Mouse (Mus musculus) heart, postnatal 0 days (tissue): Measurements from ENCODE around the gene Thoc3.

ENCODE experiments used
- CTCF ChIP-seq: IDR thresholded peaks from 2 replicates; pipeline ENCODE4 v1.5.1; 2016; ENCODE audit warnings: antibody characterized with exemption, control low read depth, low read depth
- EP300 ChIP-seq: IDR thresholded peaks from 2 replicates; pipeline ENCODE4 v1.6.1; 2016; ENCODE audit warnings: antibody characterized with exemption, low read depth

DNA sequence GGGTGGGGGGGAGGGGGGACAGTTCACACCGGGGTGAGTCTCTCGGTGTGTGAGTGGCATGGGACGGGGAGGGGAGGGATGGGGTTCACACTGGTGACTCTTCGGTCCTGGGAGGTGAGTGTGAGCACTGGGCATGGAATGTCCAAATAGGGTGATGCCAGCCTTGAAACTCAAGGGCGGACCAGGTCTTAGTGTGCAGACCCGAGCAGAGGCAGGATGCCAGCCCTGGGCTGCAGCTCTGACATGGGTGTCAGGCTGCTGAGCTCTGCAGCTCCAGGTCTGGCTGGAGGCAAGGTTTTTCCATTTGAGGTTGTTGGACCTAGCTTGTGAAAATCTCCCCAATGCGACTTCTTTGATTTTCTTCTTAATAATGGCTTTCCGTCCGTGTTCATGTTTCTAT, 37.5 kb downstream of the Thoc3 start:
- no peak for TF ChIP-seq CTCF
- no peak for TF ChIP-seq EP300
